Mouse (Mus musculus) testis, postnatal 14 days (tissue): Measurements from ENCODE around the gene Fbp1.
"Not testable (repeated sequence)": the region's sequence is repeated elsewhere in the genome, so short reads cannot be mapped to it uniquely, and the experiment has no call there.

ENCODE experiments used
- DNase-seq: peaks from one replicate; pipeline ENCODE4 v3.0.0; 2021; ENCODE audit warnings: low spot score

Gene Fbp1

DNA sequence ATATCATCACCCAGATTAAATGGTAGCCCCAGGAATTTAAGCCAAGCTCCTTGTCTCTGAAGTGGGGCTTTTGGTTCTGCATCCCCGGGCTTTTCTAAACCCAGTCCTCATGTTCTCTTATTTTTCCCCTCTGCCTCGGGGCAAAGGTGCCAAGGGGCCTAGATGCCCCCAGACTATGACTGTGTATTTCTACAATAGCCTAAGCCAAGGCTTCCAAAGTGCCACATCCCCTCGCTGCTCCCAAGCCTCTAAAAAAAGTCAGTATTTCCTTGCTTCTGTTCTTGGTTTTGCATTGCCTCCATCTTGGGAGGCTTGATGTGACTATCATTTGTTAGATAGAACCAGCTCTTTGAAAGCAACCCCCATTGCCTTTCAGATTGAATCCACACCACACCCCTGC, 3.5 kb downstream of the Fbp1 start:
- DNase-seq, result no peak

DNA sequence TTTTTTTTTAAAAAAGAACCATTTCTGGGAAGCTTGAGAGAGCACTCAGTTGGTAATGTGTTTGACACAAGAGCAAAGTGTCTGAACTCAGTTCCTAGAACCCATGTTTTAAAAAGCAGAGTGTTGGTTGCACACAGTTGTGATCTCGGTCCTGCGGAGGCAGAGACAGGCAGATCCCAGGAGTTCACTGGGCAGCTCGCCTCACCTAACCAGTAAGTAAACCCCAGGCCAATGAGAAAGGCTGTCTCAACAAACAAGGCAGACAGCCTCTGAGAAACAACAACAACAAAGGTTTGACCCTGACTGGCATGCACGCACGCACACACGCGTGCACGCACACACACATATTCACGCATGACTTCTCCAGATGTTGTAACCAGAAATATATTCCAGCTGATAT, 4.2 kb downstream of the Fbp1 start:
- DNase-seq, result no peak

- DNase-seq, result no peak
Observed at GRCm38 (mm10) chr13:62883436-62883835, 4.6 kb downstream of the Fbp1 start.

- no peak for DNase-seq
Observed at GRCm38 (mm10) chr13:62882856-62883255, 5.2 kb downstream of the Fbp1 start.

DNA sequence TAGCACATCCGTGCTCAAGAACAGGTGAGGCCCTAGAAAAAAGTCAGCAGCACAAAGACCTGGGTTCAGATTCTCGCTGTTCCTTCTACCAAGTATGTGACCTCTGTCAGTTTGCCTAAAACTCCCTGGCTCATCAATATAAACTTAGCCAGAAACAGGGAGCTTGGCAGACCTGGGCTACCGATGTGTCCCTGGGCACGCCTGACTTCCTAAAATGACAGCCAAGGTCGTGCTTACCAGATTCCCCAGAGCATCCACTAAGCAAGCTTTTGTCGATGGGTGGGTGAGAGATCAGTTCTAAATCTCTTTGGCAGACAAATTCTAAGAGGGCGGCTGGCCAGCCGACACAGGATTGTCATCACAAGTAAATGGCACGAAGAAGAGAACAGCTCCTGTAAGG, 6.7 kb downstream of the Fbp1 start:
- no peak for DNase-seq

DNA sequence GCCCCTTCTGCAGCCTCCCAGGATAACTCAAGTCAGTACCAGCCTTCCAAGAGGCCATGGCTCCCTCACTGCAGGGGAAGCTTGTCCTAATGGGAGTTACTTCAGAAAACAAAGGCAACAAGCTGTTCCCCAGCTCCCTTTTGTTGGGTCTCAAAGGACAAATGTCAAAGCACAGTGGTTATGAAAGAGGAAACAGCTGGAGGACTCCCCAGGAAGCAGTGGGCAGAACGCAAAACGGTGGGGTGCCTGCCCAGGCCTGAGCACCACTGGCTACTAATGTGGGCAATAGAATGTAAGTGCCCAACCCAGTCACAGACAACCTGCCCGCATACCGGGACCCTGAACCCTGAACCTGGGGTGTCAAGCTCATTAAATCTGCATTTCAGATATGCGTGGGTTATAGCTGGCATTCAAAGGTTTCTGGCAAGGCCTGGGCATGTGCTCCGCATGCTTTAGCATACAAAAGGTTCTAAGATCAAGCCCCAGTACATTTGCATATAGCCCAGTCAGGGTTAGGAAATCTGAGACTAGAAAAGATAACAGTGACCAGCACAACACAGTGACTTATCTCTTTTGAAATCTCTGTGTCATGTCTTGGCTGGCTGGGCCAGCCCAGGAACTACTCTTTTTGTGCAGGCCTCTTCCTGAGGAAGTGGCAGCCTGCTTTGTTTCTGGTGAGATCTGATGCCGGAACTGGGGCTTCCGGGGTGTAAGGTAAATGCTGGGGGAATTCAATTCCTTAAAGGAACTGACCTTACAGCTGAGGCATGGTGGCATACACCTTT, 8.1 kb downstream of the Fbp1 start:
- DNase-seq, result no peak

- no peak for DNase-seq
Observed at GRCm38 (mm10) chr13:62879411-62879810, 8.7 kb downstream of the Fbp1 start.

GRCm38 (mm10) chr13:62877247-62877646, 10.8 kb downstream of the Fbp1 start:
- no peak for DNase-seq

GRCm38 (mm10) chr13:62876111-62876510, 12.0 kb downstream of the Fbp1 start:
- no peak for DNase-seq

GRCm38 (mm10) chr13:62872252-62872651, 15.8 kb downstream of the Fbp1 start:
- DNase-seq, result no peak

GRCm38 (mm10) chr13:62870605-62871004, 17.5 kb downstream of the Fbp1 start:
- no peak for DNase-seq

GRCm38 (mm10) chr13:62866817-62867216, 21.3 kb downstream of the Fbp1 start:
- DNase-seq, result no peak

- DNase-seq, result no peak
Observed at GRCm38 (mm10) chr13:62865651-62866315, 22.3 kb downstream of the Fbp1 start.

DNA sequence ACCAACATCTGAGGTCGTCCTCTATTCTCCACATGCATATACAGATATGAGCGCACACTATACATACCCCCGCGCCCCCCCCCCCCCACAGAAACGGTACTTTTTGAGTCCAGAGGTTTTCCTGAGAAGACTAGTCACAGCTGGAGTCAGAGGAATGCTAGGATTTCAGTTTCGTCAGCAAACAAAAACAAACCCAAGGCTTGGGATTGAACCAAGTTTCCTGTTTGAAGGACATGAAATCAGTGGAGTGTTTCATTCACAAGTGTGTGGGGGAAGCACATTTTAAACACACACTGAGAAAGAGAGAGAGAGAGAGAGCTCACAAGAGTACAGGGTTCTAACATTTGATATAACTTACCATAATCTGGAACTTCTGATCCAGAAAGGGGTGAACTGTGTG, 24.3 kb downstream of the Fbp1 start:
- no peak for DNase-seq

GRCm38 (mm10) chr13:62862875-62863274, 25.2 kb downstream of the Fbp1 start:
- DNase-seq, result no peak

GRCm38 (mm10) chr13:62860068-62860467, 28.0 kb downstream of the Fbp1 start:
- no peak for DNase-seq

DNA sequence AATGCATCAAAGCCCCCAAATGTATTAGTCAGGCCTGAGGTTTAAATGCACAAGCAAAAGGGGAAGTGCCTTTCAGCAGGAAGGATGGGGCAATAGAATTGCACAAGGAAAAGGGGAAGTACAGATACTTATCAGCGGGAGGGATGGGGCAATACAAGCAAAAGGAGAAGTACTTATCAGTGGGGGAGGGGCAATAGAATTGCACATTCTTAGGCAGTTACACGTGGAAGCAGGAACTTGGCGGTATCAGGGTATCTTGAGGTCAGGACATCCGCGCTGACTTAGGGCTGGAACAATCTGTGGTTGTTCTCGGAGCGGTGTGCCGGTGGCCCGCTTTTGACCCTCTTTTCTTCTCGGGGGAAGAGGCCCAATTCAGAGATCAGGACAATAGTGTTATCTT, 28.8 kb downstream of the Fbp1 start:
- not testable (repeated sequence) for DNase-seq

- DNase-seq, result no peak
Observed at GRCm38 (mm10) chr13:62857941-62858915, 29.9 kb downstream of the Fbp1 start, which contains the start of gene Fbp2. Fbp2 (minus strand) TSS chr13:62858422.

DNA sequence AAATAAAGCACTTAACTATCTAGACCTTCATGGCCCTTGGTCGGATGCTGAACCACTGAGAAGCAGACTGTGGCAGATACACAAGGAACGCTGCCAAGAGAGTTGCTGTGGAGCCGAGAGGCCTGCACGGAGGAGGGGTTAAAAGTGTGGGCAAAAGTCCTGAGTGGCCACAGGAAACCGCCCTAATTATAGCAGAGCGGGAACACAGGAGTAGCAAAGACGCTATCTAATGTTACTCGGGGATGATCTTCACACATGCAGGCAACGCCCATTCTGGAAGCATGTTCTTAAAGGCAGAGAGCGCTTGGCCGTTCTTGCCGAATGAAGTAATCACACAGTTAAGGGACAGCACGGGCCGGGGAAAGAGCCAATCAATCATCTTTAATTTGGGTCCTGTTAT, 31.2 kb downstream of the Fbp1 start:
- no peak for DNase-seq

DNA sequence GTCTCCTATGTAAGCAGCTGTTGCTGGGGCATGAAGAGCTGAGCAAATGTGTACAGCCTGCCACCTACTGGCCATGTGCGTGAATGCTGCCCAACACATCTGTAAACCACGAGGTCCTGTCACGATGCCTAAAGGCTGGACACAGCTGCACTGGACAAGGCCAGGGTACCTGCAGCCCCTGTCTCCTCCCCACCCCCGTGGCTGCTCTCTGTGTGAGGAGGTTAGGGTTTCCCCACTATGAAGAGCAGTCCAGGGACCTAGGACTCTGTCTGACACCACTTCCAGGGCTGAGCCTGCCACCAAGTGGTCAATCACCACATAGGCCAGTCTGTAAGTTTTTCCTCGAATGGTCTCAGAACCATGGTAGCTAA, 31.8 kb downstream of the Fbp1 start:
- DNase-seq, result peak; percentile 68

GRCm38 (mm10) chr13:62855396-62856304, 32.4 kb downstream of the Fbp1 start:
- no peak for DNase-seq
